Mouse (Mus musculus): ENCODE data around the gene Acacb. TPM values are rescaled to one million over a fixed set of nuclear protein-coding genes. Genes with fewer than 3 reads are reported as not detected.

Gene Acacb
- polyA plus RNA-seq, 1 experiment from 2014 or later, result 5.1 TPM

- peaks cover 10% of the 10 kb centered on the region for H3K27me3 ChIP-seq (ENCODE audit: control insufficient read depth, insufficient read depth, low read depth, low read length)
- WGBS, result 33% methylated on average over 18 of the region's 18 CpGs
- no peak overlapping the region for H3K9ac ChIP-seq (ENCODE audit: low read depth, low read length)
- H3K4me2 ChIP-seq (ENCODE audit: low read length), result no peak overlapping the region
- peak; percentile 52; the same call in 1 of the 2 replicates for ATAC-seq
- no peaks in the 10 kb centered on the region for H3K36me3 ChIP-seq (ENCODE audit: control insufficient read depth, insufficient read depth, low read length)
- no peaks in the 10 kb centered on the region for H3K9me3 ChIP-seq (replicated peaks; ENCODE audit: control insufficient read depth, low read length, poor library complexity, severe bottlenecking)
- peaks cover 13% of the 10 kb centered on the region; the same call in 1 of the 2 replicates for H3K4me1 ChIP-seq (ENCODE audit: control insufficient read depth, insufficient read depth, low read length)
- H3K4me3 ChIP-seq (ENCODE audit: low read depth, low read length), result no peak overlapping the region
- no peak overlapping the region; the same call in 1 of the 2 replicates for H3K27ac ChIP-seq (ENCODE audit: low read length)
Observed at GRCm38 (mm10) chr5:114298212-114298894, 152.0 kb downstream of the Acacb start.

- Histone ChIP-seq H3K27ac (ENCODE audit: low read length) (peak overlapping the region; percentile 30), H3K9me3 (replicated peaks; ENCODE audit: control insufficient read depth, low read length, poor library complexity, severe bottlenecking) (no peaks in the 10 kb centered on the region), H3K36me3 (ENCODE audit: control insufficient read depth, insufficient read depth, low read length) (no peaks in the 10 kb centered on the region), H3K4me3 (ENCODE audit: low read depth, low read length) (no peak overlapping the region), H3K9ac (ENCODE audit: low read depth, low read length) (no peak overlapping the region), H3K4me2 (ENCODE audit: low read length) (peak overlapping the region; percentile 1; the same call in 1 of the 2 replicates), H3K4me1 (ENCODE audit: control insufficient read depth, insufficient read depth, low read length) (peaks cover 13% of the 10 kb centered on the region; the same call in 1 of the 2 replicates), H3K27me3 (ENCODE audit: control insufficient read depth, insufficient read depth, low read depth, low read length) (peaks cover 10% of the 10 kb centered on the region)
- ATAC-seq, result peak; percentile 55; the same call in 1 of the 2 replicates
- WGBS, result 14% methylated on average over 22 of the region's 22 CpGs
Observed at GRCm38 (mm10) chr5:114299156-114299855, 153.0 kb downstream of the Acacb start.

- Histone ChIP-seq H3K9me3 (replicated peaks; ENCODE audit: control insufficient read depth, low read length, poor library complexity, severe bottlenecking) (no peaks in the 10 kb centered on the region), H3K4me3 (ENCODE audit: low read depth, low read length) (no peak overlapping the region), H3K36me3 (ENCODE audit: control insufficient read depth, insufficient read depth, low read length) (no peaks in the 10 kb centered on the region), H3K4me2 (ENCODE audit: low read length) (no peak overlapping the region), H3K27ac (ENCODE audit: low read length) (no peak overlapping the region), H3K4me1 (ENCODE audit: control insufficient read depth, insufficient read depth, low read length) (peaks cover 13% of the 10 kb centered on the region; the same call in 1 of the 2 replicates), H3K27me3 (ENCODE audit: control insufficient read depth, insufficient read depth, low read depth, low read length) (peaks cover 10% of the 10 kb centered on the region), H3K9ac (ENCODE audit: low read depth, low read length) (no peak overlapping the region)
- ATAC-seq, result no peak
- 36% methylated on average over 24 of the region's 24 CpGs for WGBS
Observed at GRCm38 (mm10) chr5:114299883-114300610, 153.7 kb downstream of the Acacb start.

Other genes starting within 250 kb of the Acacb start
- 201 and 209 TPM in 2 replicates for gene Coro1c, start 237.8 kb upstream of the Acacb start, polyA plus RNA-seq (2015; fragmentation: Nextera tagmentation; extraction: Ambion mirVana)
- 9.4 and 13.7 TPM in 2 replicates for gene Ssh1, start 152.6 kb upstream of the Acacb start, polyA plus RNA-seq (2015; fragmentation: Nextera tagmentation; extraction: Ambion mirVana)
- not detected in 2 replicates for gene Dao, start 142.8 kb upstream of the Acacb start, polyA plus RNA-seq (2015; fragmentation: Nextera tagmentation; extraction: Ambion mirVana)
- 19.9 and 22.7 TPM in 2 replicates for gene Usp30, start 81.1 kb upstream of the Acacb start, polyA plus RNA-seq (2015; fragmentation: Nextera tagmentation; extraction: Ambion mirVana)
- gene Svop, start 55.0 kb upstream of the Acacb start, polyA plus RNA-seq (2015; fragmentation: Nextera tagmentation; extraction: Ambion mirVana), result 111 and 113 TPM in 2 replicates
- 5.1 and 5.8 TPM in 2 replicates for gene Alkbh2, start 18.3 kb upstream of the Acacb start, polyA plus RNA-seq (2015; fragmentation: Nextera tagmentation; extraction: Ambion mirVana)
- gene Ung, start 16.1 kb upstream of the Acacb start, polyA plus RNA-seq (2015; fragmentation: Nextera tagmentation; extraction: Ambion mirVana), result 8.2 and 9.1 TPM in 2 replicates
- gene Foxn4, start 127.3 kb downstream of the Acacb start, polyA plus RNA-seq (2015; fragmentation: Nextera tagmentation; extraction: Ambion mirVana), result 0.32 and 0.36 TPM in 2 replicates
- 0.82 and 0.97 TPM in 2 replicates for gene Myo1h, start 142.6 kb downstream of the Acacb start, polyA plus RNA-seq (2015; fragmentation: Nextera tagmentation; extraction: Ambion mirVana)
- gene Kctd10, start 234.0 kb downstream of the Acacb start, polyA plus RNA-seq (2015; fragmentation: Nextera tagmentation; extraction: Ambion mirVana), result 70.3 and 82.3 TPM in 2 replicates
- gene Ube3b, start 234.1 kb downstream of the Acacb start, polyA plus RNA-seq (2015; fragmentation: Nextera tagmentation; extraction: Ambion mirVana), result 35.6 and 39.0 TPM in 2 replicates